Mouse (Mus musculus): ENCODE results near the gene Crtac1. TPM values are rescaled to one million over a fixed set of nuclear protein-coding genes. Genes with fewer than 3 reads are reported as not detected.

Crtac1 gene
- polyA plus RNA-seq, 1 experiment from 2014 or later: 1.00 TPM

GRCm38 (mm10) chr19:42432761-42433160, 1.2 kb upstream of the Crtac1 start:
- no peak overlapping the region for H3K4me2 ChIP-seq (ENCODE audit: low read depth, low read length)
- H3K4me1 ChIP-seq (ENCODE audit: control insufficient read depth, insufficient read depth, low read length): peaks cover 6% of the 10 kb centered on the region
- H3K27me3 ChIP-seq (ENCODE audit: control insufficient read depth, insufficient read depth, low read length): peaks cover 73% of the 10 kb centered on the region
- no peak overlapping the region for H3K9ac ChIP-seq (ENCODE audit: low read length)
- 33% methylated on average over 8 of the region's 8 CpGs for WGBS
- no peaks in the 10 kb centered on the region for H3K9me3 ChIP-seq (replicated peaks; ENCODE audit: control insufficient read depth, low read length)
- H3K27ac ChIP-seq (ENCODE audit: low read length): no peak overlapping the region
- H3K36me3 ChIP-seq (ENCODE audit: control insufficient read depth, insufficient read depth): no peaks in the 10 kb centered on the region
- ATAC-seq (replicated peaks; ENCODE audit: extremely low read depth, insufficient read depth, low FRiP score): no peak
- no peak overlapping the region for H3K4me3 ChIP-seq (ENCODE audit: low read length)

GRCm38 (mm10) chr19:42432191-42432590, 608 bp upstream of the Crtac1 start:
- peak overlapping the region; percentile 35; the same call in 1 of the 2 replicates for H3K9ac ChIP-seq (ENCODE audit: low read length)
- H3K27me3 ChIP-seq (ENCODE audit: control insufficient read depth, insufficient read depth, low read length): peaks cover 70% of the 10 kb centered on the region
- ATAC-seq (replicated peaks; ENCODE audit: extremely low read depth, insufficient read depth, low FRiP score): peak; percentile 32; the same call in 1 of the 2 replicates
- WGBS: 1% methylated on average over 41 of the region's 44 CpGs
- no peak overlapping the region for H3K27ac ChIP-seq (ENCODE audit: low read length)
- H3K4me3 ChIP-seq (ENCODE audit: low read length): peak overlapping the region; percentile 59
- H3K9me3 ChIP-seq (replicated peaks; ENCODE audit: control insufficient read depth, low read length): no peaks in the 10 kb centered on the region
- H3K36me3 ChIP-seq (ENCODE audit: control insufficient read depth, insufficient read depth): no peaks in the 10 kb centered on the region
- H3K4me1 ChIP-seq (ENCODE audit: control insufficient read depth, insufficient read depth, low read length): peaks cover 6% of the 10 kb centered on the region
- H3K4me2 ChIP-seq (ENCODE audit: low read depth, low read length): peak overlapping the region; percentile 85

DNA sequence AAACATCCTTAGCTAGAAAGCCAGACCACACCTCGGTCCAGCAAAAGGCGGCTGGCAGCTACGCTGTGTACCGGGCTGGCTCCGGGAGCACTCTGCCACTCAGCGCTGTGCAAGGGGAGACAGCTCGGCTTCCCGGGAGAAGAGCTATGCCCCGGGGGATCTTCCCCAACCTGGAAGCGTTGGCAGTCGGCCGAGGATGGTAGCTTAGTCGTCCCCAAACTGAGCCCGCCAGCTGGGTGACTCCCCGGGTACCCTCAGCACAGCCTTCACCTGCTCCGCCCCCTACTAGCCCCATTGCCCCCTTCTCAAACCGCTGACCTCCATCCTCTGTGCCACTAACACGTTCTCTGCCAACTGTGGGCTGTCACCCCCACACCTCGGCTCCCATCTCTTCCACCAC, 602 bp downstream of the Crtac1 start:
- H3K4me3 ChIP-seq (ENCODE audit: low read length): peak overlapping the region; percentile 59
- H3K4me1 ChIP-seq (ENCODE audit: control insufficient read depth, insufficient read depth, low read length): peaks cover 6% of the 10 kb centered on the region
- 6% methylated on average over 19 of the region's 19 CpGs for WGBS
- ATAC-seq (replicated peaks; ENCODE audit: extremely low read depth, insufficient read depth, low FRiP score): no peak
- no peaks in the 10 kb centered on the region for H3K36me3 ChIP-seq (ENCODE audit: control insufficient read depth, insufficient read depth)
- no peak overlapping the region for H3K27ac ChIP-seq (ENCODE audit: low read length)
- no peaks in the 10 kb centered on the region for H3K9me3 ChIP-seq (replicated peaks; ENCODE audit: control insufficient read depth, low read length)
- H3K27me3 ChIP-seq (ENCODE audit: control insufficient read depth, insufficient read depth, low read length): peaks cover 67% of the 10 kb centered on the region
- H3K9ac ChIP-seq (ENCODE audit: low read length): no peak overlapping the region
- H3K4me2 ChIP-seq (ENCODE audit: low read depth, low read length): peak overlapping the region; percentile 85; the same call in 1 of the 2 replicates

- no peak overlapping the region for H3K4me2 ChIP-seq (ENCODE audit: low read depth, low read length)
- WGBS: 13% methylated on average over 3 of the region's 3 CpGs
- no peak overlapping the region for H3K9ac ChIP-seq (ENCODE audit: low read length)
- no peak for ATAC-seq (replicated peaks; ENCODE audit: extremely low read depth, insufficient read depth, low FRiP score)
- H3K27me3 ChIP-seq (ENCODE audit: control insufficient read depth, insufficient read depth, low read length): peaks cover 52% of the 10 kb centered on the region
- H3K9me3 ChIP-seq (replicated peaks; ENCODE audit: control insufficient read depth, low read length): no peaks in the 10 kb centered on the region
- no peak overlapping the region for H3K4me3 ChIP-seq (ENCODE audit: low read length)
- peaks cover 6% of the 10 kb centered on the region for H3K4me1 ChIP-seq (ENCODE audit: control insufficient read depth, insufficient read depth, low read length)
- H3K36me3 ChIP-seq (ENCODE audit: control insufficient read depth, insufficient read depth): no peaks in the 10 kb centered on the region
- H3K27ac ChIP-seq (ENCODE audit: low read length): no peak overlapping the region
Observed at GRCm38 (mm10) chr19:42429410-42429809, 2.2 kb downstream of the Crtac1 start.

DNA sequence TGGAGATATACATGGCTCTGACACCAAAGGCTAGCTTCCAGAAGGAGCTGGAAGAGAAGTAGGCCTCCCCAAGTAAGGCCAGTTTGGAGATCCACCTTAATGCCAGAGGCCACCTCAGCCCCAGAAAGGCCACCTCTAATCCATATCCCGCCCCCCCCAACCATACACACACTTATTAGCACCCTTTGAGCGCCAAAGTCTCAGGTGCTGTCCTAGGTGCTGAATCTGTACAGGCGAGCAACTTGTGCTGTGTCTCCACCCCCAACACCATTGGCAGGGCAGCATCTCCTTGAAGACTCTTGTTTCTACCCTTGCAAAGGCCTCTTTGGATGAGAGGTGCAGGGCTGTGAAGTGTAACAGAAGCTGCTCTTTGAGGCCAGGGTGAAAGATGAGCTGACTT, 6.4 kb downstream of the Crtac1 start:
- H3K4me1 ChIP-seq (ENCODE audit: control insufficient read depth, insufficient read depth, low read length): no peaks in the 10 kb centered on the region
- H3K27me3 ChIP-seq (ENCODE audit: control insufficient read depth, insufficient read depth, low read length): peaks cover 14% of the 10 kb centered on the region
- no peak overlapping the region for H3K4me2 ChIP-seq (ENCODE audit: low read depth, low read length)
- H3K9me3 ChIP-seq (replicated peaks; ENCODE audit: control insufficient read depth, low read length): no peaks in the 10 kb centered on the region
- H3K27ac ChIP-seq (ENCODE audit: low read length): no peak overlapping the region
- H3K36me3 ChIP-seq (ENCODE audit: control insufficient read depth, insufficient read depth): no peaks in the 10 kb centered on the region
- 10% methylated on average over 3 of the region's 3 CpGs for WGBS
- no peak overlapping the region for H3K9ac ChIP-seq (ENCODE audit: low read length)
- ATAC-seq (replicated peaks; ENCODE audit: extremely low read depth, insufficient read depth, low FRiP score): no peak
- H3K4me3 ChIP-seq (ENCODE audit: low read length): no peak overlapping the region

- WGBS: 72% methylated on average over 8 of the region's 8 CpGs
- H3K9me3 ChIP-seq (replicated peaks; ENCODE audit: control insufficient read depth, low read length): no peaks in the 10 kb centered on the region
- H3K27ac ChIP-seq (ENCODE audit: low read length): no peak overlapping the region
- no peaks in the 10 kb centered on the region for H3K36me3 ChIP-seq (ENCODE audit: control insufficient read depth, insufficient read depth)
- no peak for ATAC-seq (replicated peaks; ENCODE audit: extremely low read depth, insufficient read depth, low FRiP score)
- H3K27me3 ChIP-seq (ENCODE audit: control insufficient read depth, insufficient read depth, low read length): peaks cover 6% of the 10 kb centered on the region; the same call in 1 of the 2 replicates
- no peak overlapping the region for H3K9ac ChIP-seq (ENCODE audit: low read length)
- H3K4me3 ChIP-seq (ENCODE audit: low read length): no peak overlapping the region
- H3K4me2 ChIP-seq (ENCODE audit: low read depth, low read length): no peak overlapping the region
- H3K4me1 ChIP-seq (ENCODE audit: control insufficient read depth, insufficient read depth, low read length): no peaks in the 10 kb centered on the region
Observed at GRCm38 (mm10) chr19:42415042-42415441, 16.5 kb downstream of the Crtac1 start.

- peaks cover 20% of the 10 kb centered on the region for H3K27me3 ChIP-seq (ENCODE audit: control insufficient read depth, insufficient read depth, low read length)
- H3K4me1 ChIP-seq (ENCODE audit: control insufficient read depth, insufficient read depth, low read length): no peaks in the 10 kb centered on the region
- H3K36me3 ChIP-seq (ENCODE audit: control insufficient read depth, insufficient read depth): no peaks in the 10 kb centered on the region
- H3K4me3 ChIP-seq (ENCODE audit: low read length): no peak overlapping the region
- no peak overlapping the region for H3K9ac ChIP-seq (ENCODE audit: low read length)
- no peaks in the 10 kb centered on the region for H3K9me3 ChIP-seq (replicated peaks; ENCODE audit: control insufficient read depth, low read length)
- no peak overlapping the region for H3K4me2 ChIP-seq (ENCODE audit: low read depth, low read length)
- no peak overlapping the region for H3K27ac ChIP-seq (ENCODE audit: low read length)
- 41% methylated on average over 5 of the region's 5 CpGs for whole genome bisulfite sequencing
- no peak for ATAC-seq (replicated peaks; ENCODE audit: extremely low read depth, insufficient read depth, low FRiP score)
Observed at GRCm38 (mm10) chr19:42409856-42410255, 21.7 kb downstream of the Crtac1 start.

DNA sequence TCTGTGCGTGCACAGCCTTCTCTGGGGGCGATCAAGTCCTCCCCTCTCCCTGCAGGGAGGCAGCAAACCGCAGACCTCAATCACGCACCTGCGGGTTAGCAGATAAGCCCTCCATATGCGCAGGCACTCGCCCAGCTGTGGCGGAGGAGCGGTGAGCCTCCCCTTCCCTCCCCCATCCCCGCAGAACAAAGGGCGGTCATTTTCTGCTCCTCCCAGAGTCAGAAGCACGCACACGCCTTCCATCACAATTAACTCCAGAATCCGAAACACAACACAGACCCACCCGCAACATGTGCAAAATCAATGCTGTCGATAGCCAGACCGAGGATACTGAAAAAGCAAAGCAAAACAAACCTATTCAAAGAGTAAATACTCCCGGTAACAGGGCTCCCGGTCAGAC, 22.4 kb downstream of the Crtac1 start:
- Histone ChIP-seq H3K9me3 (replicated peaks; ENCODE audit: control insufficient read depth, low read length) (no peaks in the 10 kb centered on the region), H3K9ac (ENCODE audit: low read length) (no peak overlapping the region), H3K4me2 (ENCODE audit: low read depth, low read length) (no peak overlapping the region), H3K4me3 (ENCODE audit: low read length) (no peak overlapping the region), H3K36me3 (ENCODE audit: control insufficient read depth, insufficient read depth) (no peaks in the 10 kb centered on the region), H3K27ac (ENCODE audit: low read length) (no peak overlapping the region), H3K4me1 (ENCODE audit: control insufficient read depth, insufficient read depth, low read length) (no peaks in the 10 kb centered on the region), H3K27me3 (ENCODE audit: control insufficient read depth, insufficient read depth, low read length) (peaks cover 20% of the 10 kb centered on the region)
- 4% methylated on average over 19 of the region's 19 CpGs for WGBS
- no peak for ATAC-seq (replicated peaks; ENCODE audit: extremely low read depth, insufficient read depth, low FRiP score)

- 82% methylated on average over 15 of the region's 15 CpGs for WGBS
- Histone ChIP-seq H3K9me3 (replicated peaks; ENCODE audit: control insufficient read depth, low read length) (no peaks in the 10 kb centered on the region), H3K36me3 (ENCODE audit: control insufficient read depth, insufficient read depth) (no peaks in the 10 kb centered on the region), H3K9ac (ENCODE audit: low read length) (no peak overlapping the region), H3K27ac (ENCODE audit: low read length) (no peak overlapping the region), H3K27me3 (ENCODE audit: control insufficient read depth, insufficient read depth, low read length) (peaks cover 11% of the 10 kb centered on the region), H3K4me3 (ENCODE audit: low read length) (no peak overlapping the region), H3K4me1 (ENCODE audit: control insufficient read depth, insufficient read depth, low read length) (no peaks in the 10 kb centered on the region), H3K4me2 (ENCODE audit: low read depth, low read length) (no peak overlapping the region)
- no peak for ATAC-seq (replicated peaks; ENCODE audit: extremely low read depth, insufficient read depth, low FRiP score)
Observed at GRCm38 (mm10) chr19:42404364-42404763, 27.2 kb downstream of the Crtac1 start.

All from heart, embryonic 16.5 days (tissue).